Mouse (Mus musculus) frontal cortex, adult 2 months (tissue): ENCODE results near the gene Gm11627. TPM values are rescaled to one million over a fixed set of nuclear protein-coding genes. Genes with fewer than 3 reads are reported as not detected.
A peak's percentile ranks its signal among the peaks of the same experiment; 100 is the strongest.

Experiments used
- DNase-seq, 2 experiments: peaks; one replicate each; pipeline ENCODE4 v3.0.0; 2022; ENCODE audit warnings: low spot score in 1 of 2; ENCODE audit errors: extremely low spot score in 1 of 2
- polyA plus RNA-seq: library from polyadenylated mRNA; depleted of rRNA; stranded (reverse); fragments of >200 nt; gene quantifications from 2 replicates; pipeline ENCODE4 v1.2.3, GENCODE M21; 2012

The Gm11627 gene
- polyA plus RNA-seq, 1 experiment, result 6.6 TPM

DNA sequence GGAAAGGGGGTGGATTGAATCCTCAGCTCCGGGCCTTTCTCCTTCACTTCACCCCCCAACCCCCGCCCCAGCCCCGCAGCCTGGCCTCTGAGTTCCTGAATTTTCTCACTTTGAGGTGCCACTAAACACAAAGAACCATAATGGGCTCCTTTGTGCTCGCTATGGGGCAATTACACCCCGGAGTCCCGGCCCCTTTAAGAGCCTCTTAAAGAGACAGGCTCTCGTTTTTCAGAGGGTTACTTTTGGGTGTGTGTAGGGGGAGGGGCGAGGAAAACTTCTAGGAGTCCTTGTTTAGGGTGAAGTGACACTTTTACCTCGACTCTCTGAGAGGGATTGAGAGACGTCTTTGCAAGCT is 24.2 kb upstream of the Gm11627 start:
- DNase-seq, result peak in 1 of 2 experiments; percentile 40

GRCm38 (mm10) chr11:102602816-102603495 is 23.7 kb upstream of the Gm11627 start:
- DNase-seq, result no peak

DNA sequence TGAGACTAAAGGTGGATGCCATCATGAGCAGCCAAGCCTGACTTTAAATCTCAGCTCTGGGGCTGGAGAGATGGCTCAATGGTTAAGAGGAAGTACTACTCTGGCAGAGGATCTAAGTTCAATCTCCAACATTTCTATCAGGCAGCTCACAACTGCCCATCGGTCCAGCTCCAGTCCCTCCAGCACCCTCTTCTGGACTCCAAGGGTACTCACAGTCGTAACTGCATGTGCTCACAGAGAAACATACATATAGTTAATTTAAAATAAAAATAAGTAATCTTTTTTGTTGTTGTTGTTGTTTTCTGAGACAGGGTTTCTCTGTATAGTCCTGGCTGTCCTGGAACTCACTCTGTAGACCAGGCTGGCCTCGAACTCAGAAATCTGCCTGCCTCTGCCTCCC is 20.7 kb upstream of the Gm11627 start:
- DNase-seq, result no peak

- no peak for DNase-seq
These were observed 16.1 kb upstream of the Gm11627 start for GRCm38 (mm10) chr11:102595341-102595820.

- no peak for DNase-seq
These were observed 8.3 kb upstream of the Gm11627 start for GRCm38 (mm10) chr11:102587554-102587953.

DNA sequence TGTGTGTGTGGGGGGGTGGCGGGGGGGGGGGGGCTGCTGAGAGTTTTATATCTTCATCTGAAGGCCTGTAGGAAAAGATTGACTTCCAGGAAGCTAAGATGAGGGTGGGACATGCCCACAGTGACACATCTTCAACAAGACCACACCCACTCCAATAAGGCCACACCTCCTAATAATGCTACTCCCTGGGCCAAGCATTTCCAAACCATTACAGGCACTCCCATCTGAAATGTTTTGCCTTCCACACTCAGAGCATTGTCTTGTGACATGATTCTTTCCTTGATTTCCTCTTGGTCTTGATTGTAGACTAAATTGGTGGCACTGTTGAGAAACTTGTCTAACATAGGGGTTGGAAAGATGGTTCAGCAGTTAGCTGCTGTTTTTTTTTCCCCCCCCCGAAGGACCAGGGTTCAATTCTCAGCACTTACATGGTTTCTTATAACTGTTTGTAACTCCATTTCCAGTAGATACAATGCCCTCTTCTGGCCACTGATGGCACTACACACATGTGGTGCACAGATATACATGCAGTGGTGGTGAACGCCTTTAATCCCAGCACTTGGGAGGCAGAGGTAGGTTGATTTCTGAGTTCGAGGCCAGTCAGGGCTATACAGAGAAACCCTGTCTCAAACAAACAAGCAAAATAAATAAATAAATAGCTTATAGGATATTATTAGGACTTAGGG is 7.3 kb upstream of the Gm11627 start:
- no peak for DNase-seq

GRCm38 (mm10) chr11:102582736-102583135 is 3.5 kb upstream of the Gm11627 start:
- DNase-seq, result no peak

DNA sequence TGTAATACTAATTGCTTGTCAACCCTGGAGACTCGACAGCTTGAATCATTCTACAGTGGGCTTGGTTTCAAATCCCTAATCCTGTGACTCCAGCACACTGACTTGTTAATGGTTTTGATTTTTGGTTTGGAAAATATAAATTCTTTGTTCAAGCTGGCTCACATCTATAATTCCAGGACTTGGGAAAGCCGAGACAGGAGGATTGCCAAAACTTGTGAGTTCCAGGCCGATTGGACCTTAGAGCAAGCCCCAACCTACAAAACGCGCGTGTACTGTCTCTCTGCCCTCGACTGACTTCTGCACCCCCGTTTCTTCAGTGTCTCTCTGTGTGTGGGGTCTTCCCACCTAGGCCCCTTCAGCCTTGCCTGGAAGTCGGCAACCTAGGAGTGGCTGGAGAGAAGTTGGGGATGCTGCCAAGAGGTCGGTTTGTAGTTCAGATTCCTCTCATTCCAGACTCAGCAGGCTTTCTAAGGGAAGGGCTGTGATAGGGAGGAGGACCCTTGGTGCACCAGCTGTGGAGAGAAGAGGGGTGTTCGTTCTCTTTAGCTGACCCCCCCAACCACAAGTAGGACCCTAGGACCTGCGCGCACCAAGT is 2.9 kb upstream of the Gm11627 start:
- no peak for DNase-seq

DNA sequence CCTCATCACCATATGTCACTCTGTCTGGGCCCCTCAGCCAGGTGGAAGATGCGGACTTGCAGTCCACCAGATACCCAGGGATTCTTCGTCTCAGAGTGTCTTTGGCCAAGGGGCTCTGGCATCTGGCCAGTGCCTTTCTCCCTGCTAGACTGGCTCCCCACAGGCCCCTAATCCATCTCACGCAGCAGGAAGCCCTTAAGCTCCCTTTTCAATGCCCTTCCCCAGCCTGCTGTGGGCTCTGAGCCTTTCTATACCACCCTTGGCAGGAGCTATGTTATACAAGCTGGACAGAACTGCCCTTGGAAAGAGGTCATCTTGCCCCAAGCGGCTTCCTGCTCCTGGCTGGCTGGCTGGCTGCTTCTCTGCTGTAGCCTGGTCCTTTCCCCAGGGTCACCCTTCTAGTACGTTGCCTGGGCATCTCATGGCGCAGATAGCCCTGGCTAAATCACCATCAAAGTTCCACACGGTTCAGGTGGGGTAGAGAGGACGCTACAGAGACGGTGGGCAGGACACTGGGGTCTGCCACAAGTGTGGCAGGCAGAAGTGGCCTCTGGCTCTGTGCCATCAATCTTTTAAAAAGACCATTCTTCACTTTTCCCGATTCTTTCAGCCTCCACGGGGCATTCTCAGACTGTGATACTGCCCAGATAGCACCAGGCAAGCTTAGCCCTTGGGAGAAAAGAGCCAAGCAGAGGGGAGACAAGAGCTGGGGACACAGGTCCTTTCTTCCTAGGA is 2.2 kb upstream of the Gm11627 start:
- DNase-seq, result no peak

DNA sequence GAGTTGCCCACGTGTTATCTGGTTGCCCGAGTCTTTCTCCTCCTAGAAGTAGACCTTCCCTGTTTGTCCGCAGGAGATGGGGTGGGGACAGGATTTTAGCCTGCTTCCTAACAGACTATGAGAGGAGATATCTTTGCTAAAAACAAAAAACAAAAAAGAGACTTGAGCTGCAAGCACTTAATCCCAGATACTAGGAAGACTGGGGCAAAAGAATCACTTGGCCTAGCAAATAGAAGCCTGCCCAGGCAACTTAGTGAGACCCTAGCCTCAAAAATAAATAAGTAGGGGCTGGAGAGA is 721 bp upstream of the Gm11627 start:
- no peak for DNase-seq

- peak in 1 of 2 experiments; percentile 82 for DNase-seq
These were observed 731 bp downstream of the Gm11627 start for GRCm38 (mm10) chr11:102578341-102579118.

- DNase-seq, result no peak
These were observed 3.1 kb downstream of the Gm11627 start for GRCm38 (mm10) chr11:102576050-102576754.

DNA sequence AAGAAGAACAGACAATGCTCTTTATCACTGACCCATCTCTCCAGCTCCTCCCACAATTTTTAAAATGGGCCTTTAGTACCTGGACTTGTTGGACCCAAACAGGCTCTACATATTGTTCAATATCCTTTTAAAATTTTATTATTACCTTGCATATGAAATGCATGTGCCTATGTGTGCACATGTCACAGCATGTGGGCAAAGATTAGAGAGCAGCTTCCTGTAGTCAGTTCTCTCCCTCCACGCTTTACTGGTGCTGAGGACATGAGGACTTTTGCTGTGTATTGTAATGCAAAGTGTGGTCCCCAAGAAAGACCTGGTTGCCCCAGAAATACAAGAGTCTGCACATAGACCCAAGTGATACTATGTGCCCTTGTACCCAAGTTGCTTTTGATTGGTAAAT is 4.2 kb downstream of the Gm11627 start:
- DNase-seq, result no peak

DNA sequence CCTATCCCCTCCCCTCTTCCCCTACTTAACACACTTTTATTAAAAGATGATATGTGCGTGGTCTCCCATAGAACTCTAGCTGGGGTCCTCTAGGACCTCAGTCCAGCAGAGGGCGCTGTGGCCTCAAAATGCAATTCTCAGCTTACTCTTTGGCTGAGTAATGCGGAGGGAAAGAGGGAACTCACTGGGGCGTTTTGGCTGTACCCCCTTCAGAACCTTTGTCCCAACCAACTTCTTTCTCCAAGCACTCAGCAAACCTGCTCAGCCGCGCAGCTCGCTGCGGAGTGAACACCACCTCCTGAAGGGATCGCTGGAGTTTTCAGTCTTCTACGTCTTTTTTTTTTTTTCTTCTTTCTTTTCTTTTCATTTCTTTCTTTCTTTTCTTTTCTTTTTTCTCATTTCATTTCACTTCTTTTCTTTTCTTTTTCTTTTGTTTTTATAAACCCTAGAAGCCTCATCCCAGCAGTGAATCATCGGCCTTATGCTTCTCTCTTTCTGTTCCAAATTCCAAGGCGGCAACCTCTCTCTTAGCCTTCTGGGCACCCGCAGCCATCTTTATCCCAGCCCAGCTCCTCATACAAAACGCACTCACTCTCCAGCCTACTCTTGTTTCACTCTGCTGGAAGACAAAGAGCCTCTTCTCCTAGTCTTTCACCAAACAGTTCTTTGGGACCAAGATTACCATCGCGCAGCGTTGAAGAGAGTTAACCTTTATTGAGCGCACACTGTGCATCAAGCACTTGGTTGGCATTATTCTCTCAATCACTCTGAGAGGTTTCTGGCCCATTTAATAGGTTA is 6.2 kb downstream of the Gm11627 start:
- DNase-seq, result peak; percentile 30 to 91

- DNase-seq, result no peak
These were observed 10.4 kb downstream of the Gm11627 start for GRCm38 (mm10) chr11:102568756-102569377.

GRCm38 (mm10) chr11:102568191-102568590 is 11.1 kb downstream of the Gm11627 start:
- DNase-seq, result no peak

DNA sequence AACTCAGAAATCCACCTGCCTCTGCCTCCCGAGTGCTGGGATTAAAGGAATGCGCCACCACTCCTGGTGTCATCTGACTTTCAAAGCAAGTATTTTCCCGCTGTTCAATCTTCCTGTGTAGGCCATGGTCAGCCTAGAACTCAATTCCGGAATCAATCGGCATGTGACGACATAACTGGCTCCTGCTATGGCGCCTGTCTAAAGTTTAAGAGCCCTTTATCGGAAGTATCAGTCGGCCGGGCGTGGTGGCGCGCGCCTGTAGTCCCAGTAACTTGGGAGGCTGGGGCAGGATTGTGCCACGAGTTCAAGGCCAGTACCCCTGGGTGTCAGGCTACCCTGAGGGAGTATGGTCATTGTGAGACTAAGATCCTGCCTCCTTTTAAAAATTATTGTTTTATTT is 11.5 kb downstream of the Gm11627 start:
- DNase-seq, result no peak

DNA sequence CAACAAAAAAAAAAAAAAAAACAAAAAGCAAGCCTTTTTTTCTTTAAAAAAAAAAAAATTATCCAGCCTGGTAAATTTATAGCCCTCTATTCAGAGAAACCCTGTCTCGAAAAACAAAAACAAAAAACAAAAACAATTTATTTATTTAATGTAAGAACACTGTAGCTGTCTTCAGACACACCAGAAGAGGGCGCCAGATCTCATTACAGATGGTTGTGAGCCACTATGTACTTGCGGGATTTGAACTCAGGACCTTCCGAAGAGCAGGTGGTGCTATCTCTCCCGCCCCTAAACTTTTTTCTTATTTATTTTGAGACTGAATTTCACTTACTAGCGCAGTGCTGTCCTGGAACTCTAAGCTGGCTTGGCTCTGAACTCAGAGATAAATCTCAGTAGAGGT is 12.1 kb downstream of the Gm11627 start:
- no peak for DNase-seq

DNA sequence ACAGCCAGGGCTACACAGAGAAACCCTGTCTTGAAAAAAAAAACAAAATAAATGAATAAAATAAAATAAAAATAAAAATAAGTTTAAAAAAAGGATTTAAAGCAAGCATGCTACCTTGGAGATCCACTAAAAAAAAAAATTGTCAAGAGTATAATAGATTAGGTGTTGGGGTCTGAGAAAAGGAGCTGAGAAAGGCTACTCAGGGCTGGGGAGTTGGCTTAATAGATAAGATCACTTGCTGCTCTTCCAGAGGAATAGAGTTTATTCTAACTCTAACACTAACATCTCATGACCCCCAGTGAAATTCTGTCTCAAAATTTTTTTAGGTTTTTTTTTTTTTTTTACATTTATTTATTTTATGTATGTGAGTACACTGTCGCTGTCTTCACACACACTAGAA is 13.0 kb downstream of the Gm11627 start:
- DNase-seq, result no peak
